15 mouse cellular contexts compared by ENCODE assay signal in the genomic region with DNA sequence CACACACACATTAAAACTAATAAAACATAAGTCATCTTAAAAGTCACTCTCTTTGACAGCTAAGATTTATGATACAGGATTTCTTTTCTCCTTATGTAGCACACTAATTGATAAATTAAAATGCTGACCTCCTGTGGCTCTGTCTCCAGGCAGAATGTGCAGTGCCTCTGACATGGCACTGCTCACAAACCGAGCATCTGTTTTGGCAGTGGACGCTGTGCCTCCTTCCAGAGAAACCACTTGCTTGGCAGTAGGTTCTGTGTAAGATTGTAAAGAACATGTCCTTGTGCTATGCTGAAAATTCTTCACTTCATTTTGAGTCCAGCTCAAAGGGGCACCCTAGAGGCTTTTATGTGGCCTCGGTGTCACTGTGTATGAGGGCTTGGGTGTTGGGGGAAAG. TPM values are rescaled to one million over a fixed set of nuclear protein-coding genes. Genes with fewer than 3 reads are reported as not detected.
DNase-seq lines count a peak whose midpoint lies in the region; ATAC-seq and TF ChIP-seq lines count a peak whose summit lies in the region.
"Had no signal": no experiment of that assay in that cellular context is flagged by ENCODE, and none has a peak within 500 bp of the region (broad histone marks: within the 10 kb centered on the region; RNA-seq: fewer than 3 reads in every experiment).

No protein-coding gene starts in this region.

- H3K9ac ChIP-seq in forebrain, embryonic 16.5 days (replicated peaks; ENCODE audit: low read depth, low read length), result no peak overlapping the region
- H3K9ac ChIP-seq: lung, embryonic 14.5 days had no signal

- H3K4me1 ChIP-seq in forebrain, embryonic 16.5 days (replicated peaks; ENCODE audit: control insufficient read depth, insufficient read depth, low read length), result 0 out of 2 replicates have a peak, but pooled peaks cover 3% of the 10 kb centered on the region
- H3K4me1 ChIP-seq: heart, embryonic 10.5 days had no signal

- peak overlapping the region; percentile 59 for H3K27ac ChIP-seq in forebrain, embryonic 16.5 days (ENCODE audit: low read length)
- H3K27ac ChIP-seq: heart, embryonic 10.5 days had no signal

- TF ChIP-seq CTCF in brain, embryonic 14.5 days (IDR thresholded peaks at IDR 0.05; ENCODE audit: borderline replicate concordance, extremely low read depth, insufficient read depth, insufficient read length), result no peak

- no peak for TF ChIP-seq POLR2A in brain, embryonic 14.5 days (IDR thresholded peaks at IDR 0.05; ENCODE audit: borderline replicate concordance, extremely low read depth, insufficient read depth, insufficient read length, poor library complexity, severe bottlenecking)

- peak; percentile 88 for ATAC-seq in forebrain, embryonic 16.5 days
- ATAC-seq: intestine, postnatal 0 days had no signal

- WGBS in forebrain, embryonic 16.5 days, result 43% methylated on average over 3 of the region's 3 CpGs

- H3K36me3 ChIP-seq in forebrain, embryonic 16.5 days (ENCODE audit: control insufficient read depth, insufficient read depth), result no peaks in the 10 kb centered on the region
- H3K36me3 ChIP-seq: heart, embryonic 10.5 days had no signal

- no peak overlapping the region for H3K4me2 ChIP-seq in forebrain, embryonic 16.5 days (ENCODE audit: low read length)
- H3K4me2 ChIP-seq: lung, embryonic 14.5 days had no signal

- H3K9me3 ChIP-seq in forebrain, embryonic 16.5 days (ENCODE audit: control insufficient read depth, low read length), result no peaks in the 10 kb centered on the region
- H3K9me3 ChIP-seq: heart, embryonic 10.5 days had no signal

- no peaks in the 10 kb centered on the region for H3K27me3 ChIP-seq in forebrain, embryonic 16.5 days (replicated peaks; ENCODE audit: control insufficient read depth, insufficient read depth, low read length)

- DNase-seq in layer of hippocampus, postnatal 10 days (ENCODE audit: low spot score in 2 of 2), result peak; percentile 27 to 41
- no peak for DNase-seq in layer of hippocampus, adult 9-10 months (ENCODE audit: low spot score)
- DNase-seq in brain, embryonic 14.5 days (ENCODE audit: low read depth), result peak; percentile 57
- peak; percentile 50 for DNase-seq in cerebellum, adult 11-12 months
- DNase-seq in kidney, postnatal 14 days, result no peak
- DNase-seq in kidney, adult 8-10 months, result no peak
- DNase-seq: embryo, embryonic 11 days; kidney, postnatal 36 days; lung, embryonic 14.5 days; right cerebral cortex, postnatal 14 days had no signal

- H3K4me3 ChIP-seq in forebrain, embryonic 16.5 days (replicated peaks; ENCODE audit: low read length), result no peak overlapping the region
- H3K4me3 ChIP-seq: heart, embryonic 10.5 days had no signal

RNA-seq across cellular contexts. Expression of a gene that starts 50.0 kb away (rescaled TPM):
- 100 to 1,000 TPM; 140 to 152 TPM for total RNA-seq in layer of hippocampus, postnatal 10 days (2021)
- polyA plus RNA-seq in brain, embryonic 14.5 days (2012; rRNA removed), result 19.3 and 35.9 TPM in 2 replicates
- polyA plus RNA-seq in forebrain, embryonic 16.5 days (2015; fragmentation: Nextera tagmentation; extraction: Ambion mirVana), result 159 and 183 TPM in 2 replicates
- total RNA-seq: liver, adult 2 months; megakaryocyte, adult 5-6 weeks had no signal
- polyA plus RNA-seq: liver, adult 2 months had no signal

Comparison
In these comparisons a context has a peak if more than half of its experiments do, and no peak if none do; other contexts are left out.
1. DNase-seq: peak in layer of hippocampus, postnatal 10 days (2 of 2), brain, embryonic 14.5 days (single experiment) and cerebellum, adult 11-12 months (single experiment); none in layer of hippocampus, adult 9-10 months (single experiment), kidney, postnatal 14 days (single experiment) and kidney, adult 8-10 months (0 of 2).